Mouse (Mus musculus) G1E (cell line): ENCODE results near the gene Mut. TPM values are rescaled to one million over a fixed set of nuclear protein-coding genes. Genes with fewer than 3 reads are reported as not detected.

ENCODE experiments used
- ATAC-seq: 2 replicates; pipeline ENCODE4 v1.8.0; 2016; ENCODE audit warnings: mild to moderate bottlenecking; ENCODE audit not compliant: insufficient number of reproducible peaks, poor library complexity, low FRiP score, severe bottlenecking; ENCODE audit errors: extremely low read depth
- DNase-seq: peaks from one replicate; pipeline ENCODE4 v3.0.0; 2012; ENCODE audit warnings: low spot score
- H3K27me3 ChIP-seq: 2 replicates; pipeline ENCODE4 v1.6.1; 2012; ENCODE audit warnings: mild to moderate bottlenecking, low read length, inconsistent platforms; ENCODE audit not compliant: insufficient read depth
- H3K36me3 ChIP-seq: replicated peaks from 2 replicates; pipeline ENCODE3; 2012; ENCODE audit warnings: mild to moderate bottlenecking, inconsistent platforms
- H3K4me1 ChIP-seq: 2 replicates; pipeline ENCODE4 v1.6.1; 2012; ENCODE audit warnings: low read depth, low read length, inconsistent platforms, mixed read lengths; ENCODE audit not compliant: insufficient read depth
- H3K4me3 ChIP-seq: 2 replicates; pipeline ENCODE4 v1.5.1; 2012; ENCODE audit warnings: low read depth, mild to moderate bottlenecking, inconsistent platforms, low read length, moderate library complexity, mixed read lengths
- H3K9me3 ChIP-seq: replicated peaks from 2 replicates; pipeline ENCODE4 v1.6.1; 2012; ENCODE audit warnings: inconsistent platforms
- CTCF ChIP-seq: IDR thresholded peaks from 2 replicates; pipeline ENCODE4 v1.5.1; 2012; ENCODE audit warnings: low read depth, low read length, inconsistent platforms, mixed read lengths
- GATA1 ChIP-seq: IDR thresholded peaks from 2 replicates; pipeline ENCODE4 v1.6.1; 2012; ENCODE audit warnings: borderline replicate concordance, low read length, inconsistent platforms, mixed read lengths
- GATA2 ChIP-seq: IDR thresholded peaks from 2 replicates; pipeline ENCODE4 v1.6.1; 2012; ENCODE audit warnings: low read depth, low read length, inconsistent platforms, borderline replicate concordance
- POLR2AphosphoS5 ChIP-seq: IDR thresholded peaks from 2 replicates; pipeline ENCODE4 v1.6.1; 2012; ENCODE audit warnings: low read depth, low read length, inconsistent platforms; ENCODE audit not compliant: insufficient replicate concordance
- TAL1 ChIP-seq: conservative IDR thresholded peaks from 2 replicates; pipeline ENCODE4 v1.6.1; 2012; ENCODE audit warnings: low read depth, low read length, inconsistent platforms, mixed read lengths
- polyA plus RNA-seq: library from polyadenylated mRNA; stranded (reverse); fragments of >175 nt; gene quantifications from 2 replicates; pipeline ENCODE4 v1.2.3, GENCODE M21; 2012
- total RNA-seq, 2 experiments: library from RNA; stranded (forward) in 1 of 2; stranded (reverse) in 1 of 2; fragments of 200-1000 nt in 1 of 2; fragments of >200 nt in 1 of 2; fragmentation: Nextera tagmentation in 1 of 2; gene quantifications; 2 replicates each; pipeline ENCODE4 v1.2.3; 2014 to 2017

Gene Mut
- total RNA-seq (2014; fragmentation: Nextera tagmentation) (35.3 and 36.7 TPM in 2 replicates), total RNA-seq (2017) (48.9 and 57.2 TPM in 2 replicates), polyA plus RNA-seq (2.4 and 3.7 TPM in 2 replicates)

- H3K4me3 ChIP-seq, result peak within 1 kb of the TSS; percentile 79
- TF ChIP-seq POLR2AphosphoS5 (no peak), CTCF (no peak)
- DNase-seq (peak; percentile 93), ATAC-seq (peak; percentile 97)
- H3K36me3 ChIP-seq, result peaks cover 38% of the 10 kb centered on the region
- no peaks in the 10 kb centered on the region for H3K9me3 ChIP-seq
- peaks cover 3% of the 10 kb centered on the region; the same call in 1 of the 2 replicates for H3K4me1 ChIP-seq
- no peaks in the 10 kb centered on the region for H3K27me3 ChIP-seq
Observed at GRCm38 (mm10) chr17:40934420-40935231, at the start of gene Mut, which contains the start of gene Cenpq. TSS of gene Mut (plus strand) at chr17:40934685. TSS of gene Cenpq (minus strand) at chr17:40935047.

DNA sequence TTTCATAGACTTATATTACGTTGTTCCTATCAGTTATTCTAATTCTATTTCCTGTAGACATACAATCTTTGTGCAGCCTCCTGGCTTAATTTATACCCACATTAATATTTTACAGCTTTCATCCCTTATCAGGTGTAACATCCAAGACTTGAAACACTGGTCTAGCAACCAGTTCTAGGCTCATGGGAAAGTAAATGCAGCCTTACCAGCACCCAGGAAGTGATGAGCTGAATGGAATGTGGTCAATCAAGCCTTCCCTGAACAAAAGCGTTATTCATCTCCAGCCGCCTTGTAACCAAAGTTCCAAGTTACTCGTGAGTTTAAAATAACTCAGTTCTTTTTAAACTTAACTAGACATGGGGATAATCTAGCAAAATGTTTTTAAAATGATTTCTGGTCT lies 49.3 kb upstream of the Mut start:
- Histone ChIP-seq H3K27me3 (peaks cover 7% of the 10 kb centered on the region), H3K4me3 (no peak overlapping the region), H3K9me3 (no peaks in the 10 kb centered on the region), H3K36me3 (no peaks in the 10 kb centered on the region), H3K4me1 (peaks cover 22% of the 10 kb centered on the region)
- DNase-seq, result no peak
- no peak for ATAC-seq
- no peak for TF ChIP-seq CTCF
- no peak for TF ChIP-seq POLR2AphosphoS5
- TF ChIP-seq TAL1, result no peak
- no peak for TF ChIP-seq GATA2
- no peak for TF ChIP-seq GATA1

- DNase-seq (no peak), ATAC-seq (no peak)
- H3K27me3 ChIP-seq, result peaks cover 3% of the 10 kb centered on the region; the same call in 1 of the 2 replicates
- no peaks in the 10 kb centered on the region for H3K9me3 ChIP-seq
- H3K4me3 ChIP-seq, result no peak overlapping the region
- no peaks in the 10 kb centered on the region for H3K36me3 ChIP-seq
- no peaks in the 10 kb centered on the region for H3K4me1 ChIP-seq
- TF ChIP-seq GATA2, result no peak
- no peak for TF ChIP-seq CTCF
Observed at GRCm38 (mm10) chr17:40887849-40888536, 46.5 kb upstream of the Mut start.

DNA sequence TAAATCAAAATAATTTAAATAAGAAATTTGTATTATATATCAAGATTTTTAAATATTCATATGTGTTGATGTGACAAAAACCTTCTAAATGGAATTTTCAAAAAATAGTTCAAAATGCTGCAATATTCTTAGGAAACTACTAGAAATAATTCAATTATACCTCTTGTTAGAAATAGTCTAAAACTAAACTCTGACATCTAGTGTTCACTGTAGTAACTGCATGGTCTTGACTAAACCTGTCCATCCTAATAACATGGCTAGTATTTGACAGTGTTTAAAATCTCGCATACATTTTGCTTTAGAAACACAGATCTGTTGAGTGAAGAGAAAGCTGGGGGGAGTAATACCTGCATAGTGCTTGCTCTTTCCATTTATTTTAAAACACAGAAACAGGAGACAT lies 37.6 kb upstream of the Mut start:
- no peaks in the 10 kb centered on the region for H3K9me3 ChIP-seq
- TF ChIP-seq GATA1 (no peak), POLR2AphosphoS5 (no peak), CTCF (no peak), GATA2 (no peak), TAL1 (no peak)
- no peak for ATAC-seq
- H3K4me3 ChIP-seq, result no peak overlapping the region
- H3K4me1 ChIP-seq, result no peaks in the 10 kb centered on the region
- H3K27me3 ChIP-seq, result peaks cover 3% of the 10 kb centered on the region; the same call in 1 of the 2 replicates
- no peak for DNase-seq
- no peaks in the 10 kb centered on the region for H3K36me3 ChIP-seq

DNA sequence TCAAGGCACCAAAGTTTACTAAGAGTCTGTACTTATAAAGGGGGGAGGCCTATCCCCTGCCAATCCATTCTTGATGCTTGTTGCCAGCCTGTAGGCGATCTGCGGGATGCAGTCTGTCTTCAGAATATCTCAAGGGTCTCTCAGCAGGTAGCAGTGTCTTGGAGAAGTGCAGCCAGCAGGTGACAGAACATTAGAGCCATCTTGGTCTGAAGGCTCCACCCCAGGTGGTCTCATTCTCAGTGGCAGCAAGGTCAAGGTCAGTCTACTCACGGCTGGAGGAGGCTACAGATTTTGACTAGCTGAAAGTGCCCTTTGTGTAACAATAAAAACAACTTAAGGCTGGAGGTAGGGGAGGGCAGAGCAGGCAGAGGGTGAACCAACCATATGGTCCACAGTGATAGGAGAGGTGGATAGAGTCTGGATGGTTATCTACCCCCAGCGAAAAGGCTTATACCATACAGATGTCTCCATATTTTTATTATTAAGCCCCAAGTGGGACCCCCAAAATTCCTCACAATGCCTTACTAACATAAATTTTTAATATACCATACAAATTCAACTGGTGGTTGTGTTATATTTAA lies 34.6 kb upstream of the Mut start:
- H3K4me3 ChIP-seq, result no peak overlapping the region
- TF ChIP-seq GATA2 (no peak), POLR2AphosphoS5 (no peak), GATA1 (no peak), TAL1 (no peak), CTCF (no peak)
- ATAC-seq (no peak), DNase-seq (no peak)
- H3K27me3 ChIP-seq, result peaks cover 6% of the 10 kb centered on the region
- H3K36me3 ChIP-seq, result no peaks in the 10 kb centered on the region
- H3K4me1 ChIP-seq, result peaks cover 3% of the 10 kb centered on the region
- H3K9me3 ChIP-seq, result no peaks in the 10 kb centered on the region

DNA sequence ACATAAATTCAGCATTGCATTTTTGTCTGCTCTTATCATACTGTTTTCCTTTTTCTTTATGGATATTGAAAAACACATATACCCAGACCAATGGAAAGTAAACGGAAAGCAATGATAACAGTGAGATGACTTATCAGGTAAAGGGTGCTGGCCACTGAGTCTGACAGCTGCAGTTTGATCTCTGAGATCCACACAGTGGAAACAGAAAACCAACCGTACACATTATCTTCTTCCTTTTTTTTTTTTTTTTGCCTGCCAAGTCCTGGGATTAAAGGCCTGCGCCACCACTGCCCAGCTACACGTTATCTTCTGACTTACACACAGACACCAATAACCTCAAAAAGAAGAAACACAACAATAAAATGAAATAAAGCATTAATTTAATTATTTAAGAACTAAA lies 31.1 kb upstream of the Mut start:
- Histone ChIP-seq H3K4me1 (peaks cover 3% of the 10 kb centered on the region), H3K36me3 (no peaks in the 10 kb centered on the region), H3K9me3 (no peaks in the 10 kb centered on the region), H3K4me3 (no peak overlapping the region), H3K27me3 (peaks cover 7% of the 10 kb centered on the region)
- no peak for TF ChIP-seq POLR2AphosphoS5
- TF ChIP-seq CTCF, result no peak
- TF ChIP-seq GATA2, result no peak
- TF ChIP-seq GATA1, result no peak
- no peak for TF ChIP-seq TAL1
- ATAC-seq, result no peak
- no peak for DNase-seq
